Mouse (Mus musculus): ENCODE measurements at regions not wholly inside any gene's neighbourhood (a gene's known extent, or its start where the extent isn't known, plus 50 kb on each side); places are given as distances from the start of the nearest gene placed in this dataset.

DNA sequence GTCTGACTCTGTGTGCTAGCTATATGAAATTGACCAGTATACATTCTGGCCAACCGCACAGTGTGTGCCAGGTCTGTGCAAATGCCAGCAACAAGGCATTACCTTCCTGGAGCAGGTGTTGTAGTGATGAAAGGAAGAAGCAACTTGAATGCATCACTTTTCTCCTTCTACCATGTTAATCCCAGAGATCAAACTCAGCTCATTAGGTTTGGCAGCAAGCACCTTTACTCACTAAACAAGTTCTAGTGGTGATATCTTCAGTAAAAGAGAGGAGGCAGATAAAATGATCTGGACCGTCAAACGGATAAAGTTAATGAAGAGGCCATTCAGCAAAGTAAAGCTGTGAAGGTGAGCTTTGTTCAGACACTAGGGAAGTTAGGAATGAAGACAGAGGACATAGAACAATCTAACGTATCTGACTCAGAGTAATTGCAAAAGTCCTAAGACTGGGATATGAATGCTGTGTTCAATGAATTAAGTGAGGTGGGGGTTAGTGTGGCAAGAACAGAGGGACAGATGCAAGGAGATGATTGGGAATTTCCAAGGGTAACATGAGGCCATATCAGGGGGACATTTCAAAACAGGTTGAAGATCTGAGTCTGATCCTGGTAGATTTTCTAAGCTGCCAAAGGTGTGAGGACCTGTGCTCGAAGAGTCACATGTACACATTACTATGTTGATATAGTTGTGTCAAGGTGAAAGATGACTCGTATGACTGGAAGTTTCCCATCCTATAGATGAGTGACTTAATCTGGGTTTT lies 1478.4 kb upstream of the Slc10a2 start:
- no peak for DNase-seq (ENCODE audit: low spot score in 2 of 2)

DNA sequence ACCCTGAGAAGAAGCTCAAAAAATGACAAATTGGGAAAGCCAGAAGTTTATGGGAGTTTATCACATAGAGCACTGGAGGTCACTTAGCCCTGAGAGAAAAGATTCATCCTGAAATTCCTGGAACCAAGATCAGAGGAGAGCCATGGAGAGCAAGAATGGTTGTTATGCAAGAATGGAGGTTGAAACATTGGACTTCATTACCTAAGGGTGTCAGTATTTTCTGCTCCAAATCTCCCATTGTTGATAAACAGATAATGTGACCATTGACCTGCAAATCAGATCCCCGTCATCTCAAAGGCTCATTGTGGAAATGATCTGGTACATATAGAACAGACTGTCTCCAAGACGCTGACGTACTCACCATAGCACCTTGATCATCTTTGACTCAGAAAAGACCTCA lies 1477.6 kb upstream of the Slc10a2 start:
- no peak for DNase-seq (ENCODE audit: low spot score in 2 of 2)

GRCm38 (mm10) chr8:6577868-6578634 lies 1472.9 kb upstream of the Slc10a2 start:
- DNase-seq (ENCODE audit: low spot score in 2 of 2): no peak

DNA sequence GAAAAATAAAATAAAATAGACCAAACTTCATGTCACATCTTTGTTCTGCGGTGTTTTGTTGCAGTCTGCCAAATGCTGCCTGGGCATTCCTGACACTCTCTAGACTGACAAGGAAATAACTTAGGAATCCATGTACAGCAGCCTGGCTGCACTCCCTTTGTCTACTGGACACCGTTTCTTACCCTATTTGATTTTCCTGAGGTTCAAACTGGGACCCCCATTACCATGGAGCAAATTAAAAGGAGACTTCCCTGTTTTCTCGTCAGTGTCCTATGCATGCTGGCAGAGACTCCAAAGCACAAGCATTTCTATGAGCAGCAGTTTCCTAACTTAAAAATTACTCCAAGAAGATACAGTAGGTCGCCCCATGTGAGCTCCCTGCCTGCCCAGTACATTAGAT lies 1470.1 kb upstream of the Slc10a2 start:
- no peak for DNase-seq (ENCODE audit: low spot score in 2 of 2)

DNA sequence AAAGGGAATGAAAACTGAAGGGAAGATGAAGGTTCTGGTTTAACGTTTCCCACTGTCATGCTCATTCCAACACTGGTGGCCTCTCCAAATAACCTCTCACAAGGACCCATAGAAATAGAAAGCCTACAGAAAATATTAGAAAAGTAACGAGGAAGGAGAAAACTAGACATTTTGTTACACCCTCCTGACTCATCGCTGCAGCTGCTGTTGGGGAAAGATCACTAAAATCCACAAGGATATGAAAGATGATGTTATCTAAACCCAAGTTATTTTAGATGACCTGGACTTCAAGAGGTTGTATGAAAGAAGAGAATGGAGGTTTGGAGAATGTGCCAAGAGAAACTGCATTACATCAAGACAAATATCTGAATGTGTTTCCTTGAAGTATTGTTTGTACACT lies 1468.3 kb upstream of the Slc10a2 start:
- no peak for DNase-seq (ENCODE audit: low spot score in 2 of 2)

DNA sequence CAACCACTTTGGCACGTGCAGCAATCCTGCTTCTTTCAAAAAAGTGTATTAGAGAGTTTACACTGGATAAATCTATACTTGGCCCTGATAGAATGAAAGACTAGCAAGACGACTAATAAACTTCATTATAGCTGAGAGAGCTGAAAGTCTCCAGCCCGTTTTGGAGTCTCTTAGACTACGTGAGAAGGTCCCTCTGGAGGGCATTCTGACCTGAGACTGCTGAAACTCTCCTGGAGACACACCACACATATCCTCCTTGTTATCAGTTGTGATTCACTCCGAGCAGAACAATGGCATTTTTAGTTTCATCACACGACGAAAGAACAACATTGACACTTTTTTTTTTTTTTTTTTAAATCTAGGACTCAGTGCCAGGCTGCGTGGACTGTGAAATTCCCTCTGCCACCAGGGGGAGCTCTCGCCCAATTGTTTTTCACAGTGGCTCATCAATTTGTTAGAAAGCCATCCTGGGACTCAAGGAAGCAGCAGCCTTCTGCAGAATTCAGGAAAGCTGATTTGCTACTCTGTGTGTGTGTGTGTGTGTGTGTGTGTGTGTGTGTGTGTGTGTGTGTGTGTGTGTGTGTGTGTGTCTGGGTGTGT lies 1467.0 kb upstream of the Slc10a2 start:
- peak; percentile 89 to 94 for DNase-seq (ENCODE audit: low spot score in 2 of 2)

DNA sequence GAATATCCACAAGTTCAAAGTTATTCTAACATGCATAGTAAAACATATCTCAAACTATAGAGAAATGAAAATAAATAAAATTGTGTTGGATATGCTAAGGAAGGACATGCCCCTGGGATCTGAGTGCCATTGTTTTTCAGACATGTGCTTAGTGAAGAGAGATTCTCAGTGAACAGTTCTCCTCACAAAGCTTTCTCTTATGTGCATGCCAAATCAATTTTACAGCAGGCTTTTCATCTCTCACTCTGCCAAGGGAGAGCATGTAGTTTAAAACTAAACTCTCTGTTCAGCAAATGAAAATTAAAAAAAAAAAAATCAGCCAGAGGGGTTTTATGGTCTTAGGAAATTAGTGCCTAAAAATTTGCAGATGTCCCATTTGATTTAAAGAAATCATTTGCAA lies 1445.8 kb upstream of the Slc10a2 start:
- no peak for DNase-seq (ENCODE audit: low spot score in 2 of 2)

GRCm38 (mm10) chr8:6527171-6527570 lies 1422.0 kb upstream of the Slc10a2 start:
- no peak for DNase-seq (ENCODE audit: low spot score in 2 of 2)

GRCm38 (mm10) chr8:6515882-6516682 lies 1410.9 kb upstream of the Slc10a2 start:
- DNase-seq (ENCODE audit: low spot score in 2 of 2): no peak

- peak; percentile 18 to 29 for DNase-seq (ENCODE audit: low spot score in 2 of 2)
These were observed 1387.3 kb upstream of the Slc10a2 start for GRCm38 (mm10) chr8:6492453-6492852.

DNA sequence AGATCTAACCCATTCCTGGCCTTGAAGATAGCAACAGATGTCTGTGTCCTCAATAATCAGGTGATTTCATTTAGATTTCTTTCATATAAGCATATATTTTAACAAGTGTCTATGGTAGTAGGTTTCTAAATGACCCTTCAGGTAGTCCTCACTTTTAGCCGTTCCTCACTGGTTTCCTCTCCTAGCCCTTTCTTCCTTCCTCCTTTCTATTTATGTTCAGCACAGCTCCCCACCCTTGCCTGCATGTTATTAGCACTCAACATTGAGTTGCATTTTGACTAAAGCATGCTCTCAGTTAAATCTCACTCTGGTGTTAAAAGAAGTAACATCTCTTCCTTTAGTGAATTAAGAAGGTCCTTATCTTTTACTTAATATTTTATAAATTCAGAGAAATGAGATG lies 1376.8 kb upstream of the Slc10a2 start:
- DNase-seq (ENCODE audit: low spot score in 2 of 2): no peak

DNA sequence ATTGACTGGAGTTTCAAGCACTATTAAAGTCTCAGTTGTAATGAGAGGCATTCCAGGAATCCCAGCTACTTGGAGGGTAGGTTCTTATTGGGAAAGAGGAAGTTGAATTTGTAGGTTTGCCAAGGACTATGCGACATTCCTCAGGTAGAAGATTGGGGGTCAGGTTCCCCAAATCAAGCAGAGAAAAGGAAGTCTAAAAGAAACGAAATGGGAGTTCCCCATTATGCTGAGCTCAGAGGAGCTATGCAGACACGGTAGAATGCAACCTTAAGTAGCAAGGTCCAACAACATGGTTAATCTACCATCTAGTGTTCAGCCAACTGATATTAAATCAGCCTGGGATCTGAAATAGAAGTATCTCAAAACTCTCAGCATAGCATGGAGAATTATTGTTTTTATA lies 1365.9 kb upstream of the Slc10a2 start:
- no peak for DNase-seq (ENCODE audit: low spot score in 2 of 2)

GRCm38 (mm10) chr8:6456553-6457180 lies 1351.5 kb upstream of the Slc10a2 start:
- no peak for DNase-seq (ENCODE audit: low spot score in 2 of 2)

DNA sequence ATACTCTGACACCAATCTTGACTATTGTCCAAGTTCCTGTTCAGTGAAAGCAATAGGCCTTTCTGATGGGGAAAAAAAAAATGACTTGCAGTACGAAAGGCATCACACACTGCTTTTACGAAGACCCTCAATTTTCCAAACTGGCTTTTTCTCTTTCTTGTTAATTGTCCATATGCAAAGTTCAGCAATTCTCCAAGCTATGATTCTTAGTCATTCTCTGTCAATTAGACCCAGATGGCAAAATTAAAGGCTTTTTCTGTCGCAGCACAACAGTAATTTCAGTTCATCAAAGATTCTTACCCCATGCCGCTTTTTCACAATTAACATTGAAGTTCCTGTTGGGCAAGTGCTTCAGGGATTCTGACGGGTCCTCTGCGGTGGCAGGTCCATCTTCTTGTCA lies 1343.2 kb upstream of the Slc10a2 start:
- no peak for DNase-seq (ENCODE audit: low spot score in 2 of 2)

- DNase-seq (ENCODE audit: low spot score in 2 of 2): no peak
These were observed 1333.9 kb upstream of the Slc10a2 start for GRCm38 (mm10) chr8:6439069-6439468.

All from left cerebral cortex, adult 18-20 months (tissue).